In the genomic region with DNA sequence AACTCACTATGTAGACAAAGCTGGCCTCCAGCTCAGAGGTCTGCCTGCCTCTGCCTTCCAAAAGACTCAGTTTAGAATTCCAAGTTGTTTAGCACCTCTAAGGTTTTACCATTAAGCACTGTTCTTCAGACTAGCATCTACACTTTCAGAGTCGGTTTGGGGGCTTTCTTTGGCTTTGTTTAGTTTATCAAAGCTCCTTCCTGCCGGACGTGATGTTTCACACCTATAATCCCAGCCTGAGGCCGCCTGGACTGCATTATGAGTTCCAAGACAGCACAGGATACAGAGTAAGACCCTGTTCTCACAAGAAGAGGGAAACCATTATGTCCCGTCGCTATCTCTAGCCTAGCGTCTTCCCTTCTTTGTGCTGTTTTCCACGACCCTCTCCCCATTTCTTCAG, we compare ENCODE assay signal across 8 mouse cellular contexts. TPM values are rescaled to one million over a fixed set of nuclear protein-coding genes. Genes with fewer than 3 reads are reported as not detected.
DNase-seq lines count a peak whose midpoint lies in the region; ATAC-seq lines count a peak whose summit lies in the region.

No protein-coding gene starts in this region.

- H3K36me3 ChIP-seq in neural tube, embryonic 11.5 days (ENCODE audit: control insufficient read depth, insufficient read depth, low read length), result no peaks in the 10 kb centered on the region
- H3K36me3 ChIP-seq in liver, embryonic 11.5 days (ENCODE audit: control insufficient read depth, insufficient read depth, low read length), result no peaks in the 10 kb centered on the region
- H3K36me3 ChIP-seq in stomach, embryonic 16.5 days (ENCODE audit: control insufficient read depth, insufficient read depth, low read length), result no peaks in the 10 kb centered on the region

- H3K4me3 ChIP-seq in neural tube, embryonic 11.5 days (ENCODE audit: low read depth, low read length), result peak overlapping the region; percentile 91
- H3K4me3 ChIP-seq in liver, embryonic 11.5 days (ENCODE audit: low read depth, low read length), result peak overlapping the region; percentile 68
- peak overlapping the region; percentile 84 for H3K4me3 ChIP-seq in stomach, embryonic 16.5 days (replicated peaks; ENCODE audit: low read length)

- ATAC-seq in neural tube, embryonic 11.5 days (ENCODE audit: insufficient read depth, low FRiP score, low TSS enrichment), result no peak
- no peak for ATAC-seq in liver, embryonic 11.5 days (replicated peaks; ENCODE audit: low FRiP score)
- ATAC-seq in stomach, embryonic 16.5 days (ENCODE audit: insufficient read depth, low FRiP score), result no peak

- H3K27me3 ChIP-seq in neural tube, embryonic 11.5 days (ENCODE audit: control insufficient read depth, insufficient read depth, low read length), result peaks cover 5% of the 10 kb centered on the region; the same call in 1 of the 2 replicates
- no peaks in the 10 kb centered on the region for H3K27me3 ChIP-seq in liver, embryonic 11.5 days (replicated peaks; ENCODE audit: control insufficient read depth, insufficient read depth, low read length)
- no peaks in the 10 kb centered on the region for H3K27me3 ChIP-seq in stomach, embryonic 16.5 days (ENCODE audit: control insufficient read depth, insufficient read depth, low read length)

- H3K4me1 ChIP-seq in neural tube, embryonic 11.5 days (ENCODE audit: control insufficient read depth, insufficient read depth, low read length), result peaks cover 38% of the 10 kb centered on the region
- H3K4me1 ChIP-seq in liver, embryonic 11.5 days (replicated peaks; ENCODE audit: control insufficient read depth, insufficient read depth, low read length), result peaks cover 50% of the 10 kb centered on the region
- peaks cover 42% of the 10 kb centered on the region for H3K4me1 ChIP-seq in stomach, embryonic 16.5 days (ENCODE audit: control insufficient read depth, insufficient read depth, low read length)

- peak; percentile 36 for DNase-seq in embryo, embryonic 10.5 days (ENCODE audit: low spot score)
- DNase-seq in embryo, embryonic 9.5 days (ENCODE audit: extremely low spot score), result no peak
- no peak for DNase-seq in neural tube, embryonic 11.5 days (ENCODE audit: low spot score)
- DNase-seq in neural tube, embryonic 10.5 days (ENCODE audit: extremely low spot score, low spot score), result no peak
- no peak for DNase-seq in liver, embryonic 11.5 days (ENCODE audit: low spot score)
- DNase-seq in thymus, postnatal 25 days, result no peak
- no peak for DNase-seq in layer of hippocampus, postnatal 14 days (ENCODE audit: low spot score in 2 of 2)

- H3K4me2 ChIP-seq in neural tube, embryonic 11.5 days (ENCODE audit: low read depth), result peak overlapping the region; percentile 81
- peak overlapping the region; percentile 88 for H3K4me2 ChIP-seq in liver, embryonic 11.5 days
- H3K4me2 ChIP-seq in stomach, embryonic 16.5 days (ENCODE audit: low read depth, low read length), result peak overlapping the region; percentile 63

- no peaks in the 10 kb centered on the region for H3K9me3 ChIP-seq in neural tube, embryonic 11.5 days (ENCODE audit: control insufficient read depth, low read length)
- no peaks in the 10 kb centered on the region for H3K9me3 ChIP-seq in liver, embryonic 11.5 days (ENCODE audit: control insufficient read depth, low read length)
- H3K9me3 ChIP-seq in stomach, embryonic 16.5 days (replicated peaks; ENCODE audit: control insufficient read depth, low read length), result no peaks in the 10 kb centered on the region

- H3K9ac ChIP-seq in neural tube, embryonic 11.5 days (ENCODE audit: low read length), result 0 out of 2 replicates have a peak overlapping the region, but pooled peaks have one; percentile 26
- H3K9ac ChIP-seq in liver, embryonic 11.5 days (ENCODE audit: low read depth, low read length), result peak overlapping the region; percentile 96
- peak overlapping the region; percentile 94 for H3K9ac ChIP-seq in stomach, embryonic 16.5 days (ENCODE audit: low read length)

- whole genome bisulfite sequencing in neural tube, embryonic 11.5 days, result 66% methylated on average over 8 of the region's 8 CpGs
- WGBS in liver, embryonic 11.5 days, result 45% methylated on average over 8 of the region's 8 CpGs
- WGBS in stomach, embryonic 16.5 days, result 44% methylated on average over 8 of the region's 8 CpGs

- no peak overlapping the region for H3K27ac ChIP-seq in neural tube, embryonic 11.5 days (ENCODE audit: low read depth, low read length)
- peak overlapping the region; percentile 47; the same call in 1 of the 2 replicates for H3K27ac ChIP-seq in liver, embryonic 11.5 days (ENCODE audit: low read depth, low read length)
- H3K27ac ChIP-seq in stomach, embryonic 16.5 days (ENCODE audit: low read length), result peak overlapping the region; percentile 9; the same call in 1 of the 2 replicates

RNA-seq across cellular contexts. Expression of a gene that starts 2.1 kb away (rescaled TPM):
- polyA plus RNA-seq in neural tube, embryonic 11.5 days (2014; fragmentation: Nextera tagmentation; extraction: Ambion mirVana), result 148 and 157 TPM in 2 replicates
- polyA plus RNA-seq in liver, embryonic 11.5 days (2014; fragmentation: Nextera tagmentation; extraction: Ambion mirVana), result 149 and 176 TPM in 2 replicates
- 136 and 141 TPM in 2 replicates for polyA plus RNA-seq in stomach, embryonic 16.5 days (2015; fragmentation: Nextera tagmentation; extraction: Ambion mirVana)
- total RNA-seq in layer of hippocampus, postnatal 14 days (2021), result 10 to 100 TPM; 37.8 to 40.9 TPM

Comparison
In these comparisons a context has a peak if more than half of its experiments do, and no peak if none do; other contexts are left out.
1. H3K9ac ChIP-seq: peak in every context shown above with its lines; median percentile 96 in liver, embryonic 11.5 days; 94 in stomach, embryonic 16.5 days; 26 in neural tube, embryonic 11.5 days.